Mouse (Mus musculus) heart, postnatal 25 days (tissue): ENCODE measurements around the gene Rfesd. TPM values are rescaled to one million over a fixed set of nuclear protein-coding genes. Genes with fewer than 3 reads are reported as not detected.

Source experiments
- DNase-seq: peaks from one replicate; pipeline ENCODE4 v3.0.0; 2022; ENCODE audit warnings: low spot score
- intact Hi-C: fragments of 180-260 bp; cut with DNase I; formaldehyde crosslinking; loops from one replicate; pipeline ENCODE4 v1.15.1; 2025
- total RNA-seq, 2 experiments: library from RNA; stranded (reverse); gene quantifications; 2 replicates each; pipeline ENCODE4 v1.2.3; 2021

The Rfesd gene
- total RNA-seq, 2 experiments from 2014 or later = 10.9 to 12.3 TPM

DNA sequence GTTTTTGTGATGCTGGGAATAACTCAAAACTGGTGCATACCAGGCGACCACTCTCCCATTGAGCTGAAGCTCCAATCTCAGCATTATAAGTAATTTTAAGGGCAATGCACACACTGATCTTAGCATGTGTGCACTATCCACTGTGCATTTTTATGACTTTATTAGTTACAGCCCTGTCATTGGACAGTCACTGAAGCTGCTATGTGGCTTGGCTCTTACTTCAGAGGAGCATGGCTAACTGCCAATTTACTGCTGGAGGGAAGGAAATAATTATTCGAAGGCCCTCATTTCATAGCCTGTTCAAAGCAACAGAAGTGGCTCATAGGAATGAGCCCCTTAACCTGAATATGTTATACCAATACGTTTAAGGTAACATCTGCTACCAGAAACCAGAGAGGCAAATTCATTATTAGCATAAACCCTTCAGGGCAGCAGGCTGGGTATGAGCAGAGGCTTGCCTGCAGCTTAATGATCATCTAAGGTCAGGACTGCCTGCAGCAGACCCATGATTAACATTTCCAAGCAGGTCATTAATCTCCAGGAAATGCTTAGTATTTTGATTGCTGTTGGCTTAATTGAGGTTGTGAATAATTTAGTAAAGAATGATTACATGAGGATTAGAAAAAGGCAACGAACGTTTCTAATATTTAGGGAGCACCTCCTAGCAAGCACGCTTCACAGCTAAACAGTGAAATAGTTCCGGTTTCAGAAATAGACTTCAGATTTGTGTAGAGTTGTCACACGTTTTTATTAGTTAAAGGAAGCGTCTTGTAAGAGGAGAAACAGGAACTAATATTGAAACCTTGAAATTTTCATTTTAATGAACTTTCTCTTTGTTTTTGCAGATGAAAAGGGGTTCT, 26.1 kb downstream of the Rfesd start:
- intact Hi-C loops = no loop called here
- DNase-seq = no peak

DNA sequence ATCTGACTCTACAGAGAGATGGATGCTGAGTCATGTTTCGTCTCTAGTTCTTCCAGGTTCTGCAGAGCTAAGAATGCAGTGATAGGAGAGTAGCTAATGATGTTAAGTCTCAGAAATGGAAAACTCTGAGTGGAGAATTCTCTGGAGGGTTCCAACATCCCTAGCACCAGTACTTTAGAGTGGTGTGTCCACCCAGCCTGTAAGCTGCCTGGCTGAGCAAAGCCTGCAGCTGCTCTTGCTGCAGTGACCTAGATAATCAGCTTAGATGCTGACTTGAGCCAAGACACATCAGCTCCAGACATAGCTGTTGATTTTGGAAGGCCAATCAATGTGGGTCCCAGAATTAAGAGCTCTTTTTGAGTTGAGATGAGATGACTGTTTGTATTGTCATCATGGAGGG, 30.4 kb downstream of the Rfesd start:
- DNase-seq = no peak
- intact Hi-C loops = no loop called here

DNA sequence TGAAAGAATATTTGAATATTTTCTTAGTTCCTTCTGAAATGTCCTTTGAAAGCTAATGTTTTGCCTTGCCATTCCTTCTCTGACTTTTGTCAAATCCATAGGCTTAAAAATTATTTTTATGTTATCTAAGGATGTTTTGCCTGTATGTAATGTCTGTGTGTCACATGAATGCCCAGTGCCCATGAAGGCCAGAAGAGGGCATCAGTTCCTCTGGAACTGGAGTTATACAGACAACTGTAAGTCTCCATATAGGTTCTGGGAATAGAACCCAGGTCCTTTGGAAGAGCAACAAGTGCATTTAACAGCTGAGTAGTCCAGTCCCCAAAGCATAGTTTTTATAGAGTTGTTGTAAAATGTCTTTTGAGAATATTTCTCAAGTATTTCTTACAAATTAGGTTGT, 36.6 kb downstream of the Rfesd start:
- no peak for DNase-seq
- intact Hi-C loops = loop anchor here (5.0 kb wide), 2 partner anchors 40 to 75 kb away; partner anchors contain the start of gene Gpr150

DNA sequence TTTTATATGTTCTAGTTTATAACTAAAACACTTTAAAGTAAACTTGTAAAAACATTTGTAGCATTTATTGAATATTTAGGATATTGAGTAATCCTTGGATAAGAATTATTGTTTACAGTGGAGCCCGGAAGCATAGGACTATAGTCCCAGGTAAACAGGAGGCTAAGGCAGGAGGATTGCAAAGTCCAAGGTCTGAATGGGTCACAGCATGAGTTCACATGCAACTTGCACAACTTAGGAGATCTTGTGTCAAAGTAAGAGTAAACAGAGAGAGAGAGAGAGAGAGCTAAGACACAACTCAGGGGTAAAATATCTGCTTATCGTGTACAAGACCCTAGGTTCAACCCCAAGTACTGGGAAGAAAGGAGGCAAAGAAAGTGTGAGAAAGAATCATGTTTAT, 41.9 kb downstream of the Rfesd start:
- intact Hi-C loops = no loop called here
- DNase-seq = no peak

DNA sequence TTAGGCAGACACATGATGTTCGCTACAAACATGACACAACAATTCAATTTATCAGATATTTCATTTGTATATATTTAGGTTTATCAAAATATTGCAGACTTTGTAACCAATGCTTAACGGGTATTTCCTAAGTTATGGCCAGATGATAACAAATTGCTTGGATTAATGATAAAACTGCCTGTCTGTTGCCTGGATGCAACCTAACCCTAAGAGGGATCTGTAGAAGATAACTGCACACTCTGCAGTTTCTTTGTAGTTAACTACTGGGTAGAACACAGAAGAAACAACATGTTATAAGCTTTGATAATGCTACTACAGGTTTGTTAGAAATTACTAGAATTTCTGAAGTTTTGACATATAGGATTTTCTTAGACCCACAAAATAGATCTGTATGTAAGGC, 42.3 kb downstream of the Rfesd start:
- intact Hi-C loops = no loop called here

DNA sequence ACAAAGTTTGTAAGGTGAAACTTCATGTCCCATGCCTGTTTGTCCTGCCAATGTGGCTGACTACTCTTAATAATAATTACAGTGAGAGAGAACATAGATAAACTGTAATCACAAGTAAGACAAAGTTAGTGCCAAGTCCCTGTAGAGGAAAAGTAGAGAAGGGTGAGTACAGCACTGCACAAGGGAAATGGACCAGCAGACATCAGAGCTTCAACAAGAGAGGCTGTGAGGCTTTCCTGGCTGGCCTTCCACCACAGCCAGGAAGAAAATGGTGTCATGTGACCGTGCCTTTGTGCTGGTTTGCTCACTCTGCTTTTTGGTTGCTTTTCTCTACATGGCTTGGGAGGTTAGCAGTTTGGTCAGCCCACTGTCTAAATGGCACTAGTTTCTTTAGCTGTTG, 42.9 kb downstream of the Rfesd start:
- no peak for DNase-seq
- intact Hi-C loops = no loop called here

More for the DNA sequence above, 42.3 kb downstream of the Rfesd start:
- DNase-seq = no peak

DNA sequence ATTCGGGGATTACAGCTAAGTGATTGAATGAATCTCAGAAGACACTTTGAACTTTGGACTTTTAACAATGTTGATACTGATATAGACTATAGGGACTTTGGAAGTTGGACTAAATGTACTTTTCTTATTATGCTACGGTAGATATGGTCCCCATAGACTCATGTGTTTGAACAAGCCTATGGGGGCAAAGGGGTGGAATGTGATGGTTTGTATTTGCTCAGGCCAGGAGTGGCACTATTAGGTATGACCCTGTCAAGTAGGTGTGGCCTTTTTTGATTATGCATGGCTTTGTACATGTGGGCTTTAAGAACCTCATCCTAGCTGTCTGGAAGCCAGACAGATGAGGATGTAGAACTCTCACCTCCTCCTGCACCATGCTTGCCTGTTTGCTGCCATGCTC, 44.0 kb downstream of the Rfesd start:
- intact Hi-C loops = no loop called here

DNA sequence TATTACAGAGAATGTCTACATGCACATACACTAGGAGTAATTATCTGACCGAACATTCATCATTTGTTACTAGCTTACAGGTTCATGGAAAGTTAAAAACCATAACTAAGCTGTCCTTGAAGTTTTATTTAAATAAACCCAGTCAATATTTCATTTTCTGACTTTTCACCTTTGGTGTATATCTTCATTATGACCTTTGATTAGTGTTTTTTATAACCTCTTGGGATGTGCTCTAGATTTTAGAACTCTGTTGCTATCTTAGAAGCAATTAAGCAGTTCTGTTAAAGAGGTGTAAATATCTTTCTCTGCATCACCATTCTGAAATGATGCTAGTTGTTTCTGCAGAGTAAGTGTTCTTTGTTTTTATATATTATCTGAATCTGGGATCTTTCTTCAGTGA, 51.7 kb downstream of the Rfesd start, which contains the start of gene Spata9:
TSS of gene Spata9 (plus strand) at position 301 of the 400 bp plus-strand sequence.
- intact Hi-C loops = no loop called here
- DNase-seq = no peak

More for the DNA sequence above, 44.0 kb downstream of the Rfesd start:
- DNase-seq = no peak

DNA sequence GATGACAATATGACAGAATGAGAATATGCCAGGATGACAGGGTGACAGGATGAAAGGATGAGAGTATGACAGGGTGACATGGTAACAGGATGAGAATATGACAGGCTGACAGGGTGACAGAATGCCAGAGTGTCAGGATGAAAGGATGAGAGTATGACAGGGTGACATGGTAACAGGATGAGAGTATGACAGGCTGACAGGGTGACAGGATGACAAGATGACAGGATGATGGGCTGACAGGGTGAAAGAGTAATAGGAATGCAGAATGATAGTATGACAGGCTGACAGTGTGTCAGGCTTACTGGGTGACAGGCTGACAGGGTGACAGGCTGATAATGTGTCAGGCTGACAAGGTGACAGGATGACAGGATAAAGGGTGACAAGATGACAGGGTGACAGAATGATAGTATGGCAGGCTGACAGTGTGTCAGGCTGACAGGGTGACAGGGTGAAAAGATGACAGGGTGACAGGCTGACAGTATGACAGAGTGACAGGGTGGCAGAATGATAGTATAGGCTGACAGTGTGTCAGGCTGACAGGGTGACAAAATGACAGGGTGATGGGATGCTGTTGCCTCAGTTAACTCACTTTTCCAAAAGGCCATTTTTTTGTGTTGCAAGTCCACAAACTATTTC, 63.0 kb downstream of the Rfesd start:
- DNase-seq = no peak
- intact Hi-C loops = no loop called here

Other genes with a start within 250 kb of the Rfesd start
- 10 to 100 TPM; 46.9 to 49.4 TPM for gene Glrx, start 178.9 kb downstream of the Rfesd start, total RNA-seq
- gene Rhobtb3, start 74.8 kb downstream of the Rfesd start, total RNA-seq = 10 to 100 TPM; 14.5 to 16.3 TPM
- gene Spata9, start 51.6 kb downstream of the Rfesd start, total RNA-seq = not detected
- not detected for gene Gpr150, start 38.3 kb upstream of the Rfesd start, total RNA-seq
- gene Arsk, start 79.9 kb upstream of the Rfesd start, total RNA-seq = 1 to 10 TPM; 3.1 to 4.4 TPM
- gene Ttc37, start 80.0 kb upstream of the Rfesd start, total RNA-seq = 10 to 100 TPM; 10.8 to 11.3 TPM